Mouse (Mus musculus): Measurements from ENCODE around the gene Rela.

DNA sequence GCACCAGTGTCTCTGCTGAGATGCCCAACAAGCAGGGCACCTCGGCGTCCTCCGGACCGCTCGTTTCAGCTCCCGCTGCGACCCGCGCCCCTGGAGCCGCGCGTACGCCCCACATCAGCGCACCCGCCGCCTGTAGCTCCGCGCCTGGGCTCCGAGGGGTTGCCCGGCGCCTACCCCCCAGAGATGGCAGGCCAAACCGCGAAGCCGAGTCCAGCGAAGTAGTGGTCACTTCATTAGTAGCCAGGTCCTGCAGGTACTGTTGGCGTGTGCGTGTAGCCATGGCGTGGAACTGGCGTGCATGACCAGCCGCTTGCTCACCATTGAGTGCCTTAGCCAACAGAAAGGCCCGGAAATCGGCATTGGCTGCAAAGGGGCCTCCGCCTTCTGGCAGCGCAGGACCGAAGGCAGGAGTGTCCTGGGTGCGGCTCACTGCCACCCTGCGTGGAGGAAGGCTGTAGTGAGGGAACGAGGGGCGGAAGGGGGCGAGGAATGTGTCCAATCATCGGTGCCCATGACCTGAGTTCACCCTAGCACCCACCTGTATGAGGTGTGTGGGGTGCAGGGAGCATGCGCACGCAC is 17.5 kb downstream of the Rela start:
- TF ChIP-seq POLR2A (IDR thresholded peaks at IDR 0.05; ENCODE audit: low read depth, low read length) (no peak), CTCF (IDR thresholded peaks at IDR 0.05; ENCODE audit: extremely low read depth, insufficient read length, insufficient replicate concordance, low read depth, low read length) (no peak)

Data from small intestine, adult 2 months (tissue).